Mouse (Mus musculus): ENCODE data around the gene Gm11634.
"Not testable (repeated sequence)": the region's sequence is repeated elsewhere in the genome, so short reads cannot be mapped to it uniquely, and the experiment has no call there.

- TF ChIP-seq CTCF (conservative IDR thresholded peaks at IDR 0.05; ENCODE audit: low read length); POU5F1 (IDR thresholded peaks at IDR 0.05; ENCODE audit: borderline replicate concordance, low read length); NANOG (IDR thresholded peaks at IDR 0.05; ENCODE audit: borderline replicate concordance, low read length): not testable (repeated sequence)
These were observed 5.7 kb upstream of the Gm11634 start for GRCm38 (mm10) chr11:101604531-101605453.
